Mouse (Mus musculus): ENCODE results near the gene Emc10. TPM values are rescaled to one million over a fixed set of nuclear protein-coding genes. Genes with fewer than 3 reads are reported as not detected.
A peak's percentile ranks its signal among the peaks of the same experiment; 100 is the strongest.

Emc10 gene
- polyA plus RNA-seq, 1 experiment: 67.7 TPM

DNA sequence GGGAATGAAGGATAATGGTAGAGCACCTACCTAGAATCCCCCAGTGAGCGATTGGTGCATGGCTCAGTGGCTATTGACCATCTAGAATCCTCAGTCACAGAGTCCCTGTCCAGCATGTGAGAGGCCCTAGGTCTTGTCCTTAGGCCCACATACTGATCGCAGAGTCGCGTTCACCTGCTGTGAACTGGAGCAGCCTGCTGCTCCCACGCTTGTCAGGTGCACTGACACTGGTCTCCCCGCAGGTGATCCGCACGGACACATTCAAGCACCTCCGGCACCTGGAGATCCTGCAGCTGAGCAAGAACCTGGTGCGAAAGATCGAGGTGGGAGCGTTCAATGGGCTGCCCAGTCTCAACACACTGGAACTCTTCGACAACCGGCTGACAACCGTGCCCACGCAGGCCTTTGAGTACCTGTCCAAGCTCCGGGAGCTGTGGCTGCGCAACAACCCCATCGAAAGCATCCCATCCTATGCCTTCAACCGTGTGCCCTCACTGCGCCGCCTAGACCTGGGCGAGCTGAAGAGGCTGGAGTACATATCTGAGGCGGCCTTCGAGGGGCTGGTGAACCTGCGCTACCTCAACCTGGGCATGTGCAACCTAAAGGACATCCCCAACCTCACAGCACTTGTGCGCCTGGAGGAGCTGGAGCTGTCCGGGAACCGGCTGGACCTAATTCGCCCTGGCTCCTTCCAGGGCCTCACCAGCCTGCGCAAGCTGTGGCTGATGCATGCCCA, 35.4 kb downstream of the Emc10 start:
- H3K9ac ChIP-seq (ENCODE audit: low read depth, poor library complexity, severe bottlenecking): no peak overlapping the region
- no peaks in the 10 kb centered on the region for H3K27me3 ChIP-seq (ENCODE audit: control insufficient read depth, insufficient read depth, low read length, poor library complexity, severe bottlenecking)
- H3K36me3 ChIP-seq (ENCODE audit: control insufficient read depth, insufficient read depth, low read length, poor library complexity, severe bottlenecking): no peaks in the 10 kb centered on the region
- H3K4me3 ChIP-seq (ENCODE audit: low read depth, low read length): peak overlapping the region; percentile 19; the same call in 1 of the 2 replicates
- H3K27ac ChIP-seq (ENCODE audit: insufficient read depth, low read length): no peak overlapping the region
- H3K4me1 ChIP-seq (ENCODE audit: control insufficient read depth, insufficient read depth, low read length): peaks cover 2% of the 10 kb centered on the region
- H3K9me3 ChIP-seq (replicated peaks; ENCODE audit: control insufficient read depth, insufficient read depth, low read length, poor library complexity, severe bottlenecking): no peaks in the 10 kb centered on the region
- TF ChIP-seq CTCF (IDR thresholded peaks at IDR 0.05; ENCODE audit: low read depth, low read length) (no peak), POLR2A (IDR thresholded peaks at IDR 0.05; ENCODE audit: insufficient read depth, low read length) (no peak), EP300 (IDR thresholded peaks at IDR 0.05; ENCODE audit: insufficient read depth, low read depth, low read length) (no peak)

- Histone ChIP-seq H3K36me3 (ENCODE audit: control insufficient read depth, insufficient read depth, low read length, poor library complexity, severe bottlenecking) (no peaks in the 10 kb centered on the region), H3K9ac (ENCODE audit: low read depth, poor library complexity, severe bottlenecking) (no peak overlapping the region), H3K27ac (ENCODE audit: insufficient read depth, low read length) (no peak overlapping the region), H3K4me3 (ENCODE audit: low read depth, low read length) (no peak overlapping the region), H3K27me3 (ENCODE audit: control insufficient read depth, insufficient read depth, low read length, poor library complexity, severe bottlenecking) (no peaks in the 10 kb centered on the region), H3K4me1 (ENCODE audit: control insufficient read depth, insufficient read depth, low read length) (peaks cover 2% of the 10 kb centered on the region), H3K9me3 (replicated peaks; ENCODE audit: control insufficient read depth, insufficient read depth, low read length, poor library complexity, severe bottlenecking) (no peaks in the 10 kb centered on the region)
- TF ChIP-seq POLR2A (IDR thresholded peaks at IDR 0.05; ENCODE audit: insufficient read depth, low read length): no peak
- TF ChIP-seq CTCF (IDR thresholded peaks at IDR 0.05; ENCODE audit: low read depth, low read length): no peak
- TF ChIP-seq EP300 (IDR thresholded peaks at IDR 0.05; ENCODE audit: insufficient read depth, low read depth, low read length): no peak
Measured at GRCm38 (mm10) chr7:44460067-44460466, 36.3 kb downstream of the Emc10 start.

DNA sequence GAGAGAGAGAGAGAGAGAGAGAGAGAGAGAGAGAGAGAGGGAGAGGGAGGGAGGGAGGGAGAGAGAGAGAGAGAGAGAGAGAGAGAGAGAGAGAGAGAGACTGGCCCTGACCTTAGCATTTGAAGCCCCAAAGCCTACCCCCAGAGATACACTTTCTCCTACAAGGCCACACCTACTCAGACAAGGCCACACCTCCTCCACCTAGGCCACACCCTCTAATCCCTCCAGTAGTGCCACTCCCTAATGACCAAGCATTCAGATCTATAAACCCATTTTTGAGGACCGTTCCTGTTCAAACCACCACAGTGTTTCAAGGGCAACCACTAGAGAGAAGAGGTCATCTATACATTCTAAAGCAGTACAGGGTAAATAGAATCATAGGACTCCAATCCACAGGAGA, 40.0 kb downstream of the Emc10 start:
- TF ChIP-seq CTCF (IDR thresholded peaks at IDR 0.05; ENCODE audit: low read depth, low read length): no peak
- TF ChIP-seq EP300 (IDR thresholded peaks at IDR 0.05; ENCODE audit: insufficient read depth, low read depth, low read length): no peak
- TF ChIP-seq POLR2A (IDR thresholded peaks at IDR 0.05; ENCODE audit: insufficient read depth, low read length): no peak
- Histone ChIP-seq H3K27ac (ENCODE audit: insufficient read depth, low read length) (no peak overlapping the region), H3K9ac (ENCODE audit: low read depth, poor library complexity, severe bottlenecking) (no peak overlapping the region), H3K4me3 (ENCODE audit: low read depth, low read length) (no peak overlapping the region), H3K36me3 (ENCODE audit: control insufficient read depth, insufficient read depth, low read length, poor library complexity, severe bottlenecking) (no peaks in the 10 kb centered on the region), H3K27me3 (ENCODE audit: control insufficient read depth, insufficient read depth, low read length, poor library complexity, severe bottlenecking) (no peaks in the 10 kb centered on the region), H3K9me3 (replicated peaks; ENCODE audit: control insufficient read depth, insufficient read depth, low read length, poor library complexity, severe bottlenecking) (no peaks in the 10 kb centered on the region), H3K4me1 (ENCODE audit: control insufficient read depth, insufficient read depth, low read length) (no peaks in the 10 kb centered on the region)

DNA sequence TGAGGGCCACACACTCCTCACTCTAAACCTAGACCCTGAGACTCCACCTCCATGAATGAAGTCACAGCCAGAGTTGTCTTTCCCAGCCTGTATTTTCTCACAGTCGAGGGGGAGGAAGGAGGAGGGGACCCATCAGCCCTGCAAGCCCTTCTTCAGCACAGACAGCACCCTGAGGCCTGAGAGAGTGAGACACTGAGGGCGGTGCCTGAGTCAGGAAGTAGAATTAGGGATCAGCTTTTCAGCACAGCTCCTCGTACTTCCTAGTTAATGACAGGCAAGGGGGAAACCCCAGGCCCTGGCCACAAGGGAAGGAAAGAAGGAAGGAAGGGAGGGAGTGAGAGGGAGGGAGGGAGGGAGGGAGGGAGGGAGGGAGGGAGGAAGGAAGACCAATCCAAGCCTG, 43.1 kb downstream of the Emc10 start:
- no peaks in the 10 kb centered on the region for H3K4me1 ChIP-seq (ENCODE audit: control insufficient read depth, insufficient read depth, low read length)
- no peak overlapping the region for H3K4me3 ChIP-seq (ENCODE audit: low read depth, low read length)
- no peak overlapping the region for H3K9ac ChIP-seq (ENCODE audit: low read depth, poor library complexity, severe bottlenecking)
- H3K27ac ChIP-seq (ENCODE audit: insufficient read depth, low read length): no peak overlapping the region
- no peaks in the 10 kb centered on the region for H3K9me3 ChIP-seq (replicated peaks; ENCODE audit: control insufficient read depth, insufficient read depth, low read length, poor library complexity, severe bottlenecking)
- TF ChIP-seq EP300 (IDR thresholded peaks at IDR 0.05; ENCODE audit: insufficient read depth, low read depth, low read length): no peak
- TF ChIP-seq CTCF (IDR thresholded peaks at IDR 0.05; ENCODE audit: low read depth, low read length): no peak
- TF ChIP-seq POLR2A (IDR thresholded peaks at IDR 0.05; ENCODE audit: insufficient read depth, low read length): no peak
- no peaks in the 10 kb centered on the region for H3K36me3 ChIP-seq (ENCODE audit: control insufficient read depth, insufficient read depth, low read length, poor library complexity, severe bottlenecking)
- no peaks in the 10 kb centered on the region for H3K27me3 ChIP-seq (ENCODE audit: control insufficient read depth, insufficient read depth, low read length, poor library complexity, severe bottlenecking)

GRCm38 (mm10) chr7:44446070-44446855, 50.1 kb downstream of the Emc10 start:
- Histone ChIP-seq H3K9ac (ENCODE audit: low read depth, poor library complexity, severe bottlenecking) (no peak overlapping the region), H3K4me1 (ENCODE audit: control insufficient read depth, insufficient read depth, low read length) (no peaks in the 10 kb centered on the region), H3K36me3 (ENCODE audit: control insufficient read depth, insufficient read depth, low read length, poor library complexity, severe bottlenecking) (no peaks in the 10 kb centered on the region), H3K27ac (ENCODE audit: insufficient read depth, low read length) (no peak overlapping the region), H3K4me3 (ENCODE audit: low read depth, low read length) (no peak overlapping the region), H3K9me3 (replicated peaks; ENCODE audit: control insufficient read depth, insufficient read depth, low read length, poor library complexity, severe bottlenecking) (no peaks in the 10 kb centered on the region), H3K27me3 (ENCODE audit: control insufficient read depth, insufficient read depth, low read length, poor library complexity, severe bottlenecking) (no peaks in the 10 kb centered on the region)
- TF ChIP-seq POLR2A (IDR thresholded peaks at IDR 0.05; ENCODE audit: insufficient read depth, low read length) (no peak), EP300 (IDR thresholded peaks at IDR 0.05; ENCODE audit: insufficient read depth, low read depth, low read length) (no peak), CTCF (IDR thresholded peaks at IDR 0.05; ENCODE audit: low read depth, low read length) (no peak)

- no peak overlapping the region for H3K4me3 ChIP-seq (ENCODE audit: low read depth, low read length)
- H3K9me3 ChIP-seq (replicated peaks; ENCODE audit: control insufficient read depth, insufficient read depth, low read length, poor library complexity, severe bottlenecking): no peaks in the 10 kb centered on the region
- no peaks in the 10 kb centered on the region for H3K4me1 ChIP-seq (ENCODE audit: control insufficient read depth, insufficient read depth, low read length)
- H3K27me3 ChIP-seq (ENCODE audit: control insufficient read depth, insufficient read depth, low read length, poor library complexity, severe bottlenecking): no peaks in the 10 kb centered on the region
- TF ChIP-seq CTCF (IDR thresholded peaks at IDR 0.05; ENCODE audit: low read depth, low read length) (no peak), POLR2A (IDR thresholded peaks at IDR 0.05; ENCODE audit: insufficient read depth, low read length) (no peak), EP300 (IDR thresholded peaks at IDR 0.05; ENCODE audit: insufficient read depth, low read depth, low read length) (no peak)
- no peak overlapping the region for H3K9ac ChIP-seq (ENCODE audit: low read depth, poor library complexity, severe bottlenecking)
- no peaks in the 10 kb centered on the region for H3K36me3 ChIP-seq (ENCODE audit: control insufficient read depth, insufficient read depth, low read length, poor library complexity, severe bottlenecking)
- no peak overlapping the region for H3K27ac ChIP-seq (ENCODE audit: insufficient read depth, low read length)
Measured at GRCm38 (mm10) chr7:44445528-44445923, 50.8 kb downstream of the Emc10 start.
